Mouse (Mus musculus): ENCODE data around the gene Olfr10.

The Olfr10 gene

DNA sequence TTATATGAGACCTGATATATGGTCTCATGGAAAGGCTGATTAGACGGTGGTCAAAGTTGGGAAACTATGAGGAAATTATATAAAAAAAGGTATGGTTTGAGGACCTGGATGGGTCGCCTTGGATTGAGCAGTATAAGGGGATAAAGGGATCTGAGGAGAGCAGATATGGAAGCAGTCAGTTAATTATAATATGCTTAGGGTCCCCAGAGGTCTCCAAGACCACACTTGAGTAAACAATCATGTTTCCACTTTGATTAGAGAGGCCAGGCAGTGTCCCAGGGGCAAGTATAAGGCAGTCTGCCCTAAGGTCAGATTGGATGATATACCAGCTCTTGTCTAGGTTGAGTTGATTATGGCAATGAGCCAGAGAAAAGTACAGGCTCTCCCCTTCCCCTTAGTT lies 17.9 kb downstream of the Olfr10 start, which contains the start of gene Olfr1391:
Gene Olfr1391, plus strand, starts transcription at position 301 of the 400 bp plus-strand sequence.
- DNase-seq (ENCODE audit: low read depth, low spot score) = no peak

- no peak for DNase-seq (ENCODE audit: low read depth, low spot score)
Observed at GRCm38 (mm10) chr11:49326726-49327125, 22.2 kb downstream of the Olfr10 start.

GRCm38 (mm10) chr11:49329686-49330085 lies 25.1 kb downstream of the Olfr10 start:
- peak; percentile 66 for DNase-seq (ENCODE audit: low read depth, low spot score)

- no peak for DNase-seq (ENCODE audit: low read depth, low spot score)
Observed at GRCm38 (mm10) chr11:49334888-49335287, 30.3 kb downstream of the Olfr10 start, which contains the start of gene Olfr1390. Olfr1390 (plus strand) TSS chr11:49335188.

GRCm38 (mm10) chr11:49337150-49337832 lies 32.8 kb downstream of the Olfr10 start:
- DNase-seq (ENCODE audit: low read depth, low spot score) = no peak
